Mouse (Mus musculus) spleen, adult 12 weeks (tissue): ENCODE data around the gene Dgkh.
A peak's percentile ranks its signal among the peaks of the same experiment; 100 is the strongest.
"Not testable (repeated sequence)": the region's sequence is repeated elsewhere in the genome, so short reads cannot be mapped to it uniquely, and the experiment has no call there.

Experiments
- DNase-seq: peaks from one replicate; pipeline ENCODE4 v3.0.0; 2022; ENCODE audit warnings: low spot score

The Dgkh gene

GRCm38 (mm10) chr14:78732617-78733312 is at the start of gene Dgkh:
TSS of gene Dgkh (minus strand) at chr14:78732776.
- peak; percentile 25 for DNase-seq

DNA sequence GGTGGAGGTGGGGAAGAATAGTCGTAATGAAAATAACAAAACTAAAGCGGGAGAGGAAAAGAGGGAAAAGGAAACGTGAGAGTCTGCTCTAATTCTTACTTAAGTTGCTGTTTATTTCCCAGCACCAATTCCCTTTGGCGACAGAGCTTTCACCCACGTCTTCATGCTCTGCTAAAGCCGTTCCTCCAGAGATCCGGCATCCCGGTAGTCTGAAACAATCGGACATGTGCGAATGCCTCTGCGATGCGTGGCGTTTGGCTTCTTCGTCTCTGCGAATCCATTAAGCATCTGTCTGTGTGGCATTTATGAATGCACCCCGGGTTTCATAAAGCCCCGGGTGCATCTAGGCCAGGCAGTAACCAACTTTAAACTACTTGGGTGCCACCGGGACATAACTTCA is 44.6 kb upstream of the Dgkh start:
- DNase-seq = no peak

DNA sequence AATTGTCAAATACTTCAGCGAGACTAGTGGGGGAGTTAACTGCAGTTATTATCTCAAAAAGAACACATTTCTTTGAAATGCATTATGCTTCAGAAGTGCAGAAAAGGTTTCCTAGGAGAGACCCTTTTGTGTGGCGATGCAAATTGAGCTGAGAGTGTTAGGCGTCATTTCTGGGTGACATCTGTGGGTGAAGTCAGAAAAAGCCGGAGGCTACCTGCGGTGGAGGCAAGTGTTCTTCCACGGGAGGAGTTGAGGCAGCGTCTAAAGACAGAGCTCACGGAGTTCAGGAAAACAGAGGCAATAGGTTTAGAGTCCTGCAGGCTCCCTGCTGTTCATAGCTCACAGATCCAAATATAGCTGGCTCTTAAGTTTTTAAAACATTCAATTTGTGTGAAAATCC is 44.1 kb upstream of the Dgkh start:
- no peak for DNase-seq

- no peak for DNase-seq
These were observed 43.1 kb upstream of the Dgkh start for GRCm38 (mm10) chr14:78775699-78776098.

GRCm38 (mm10) chr14:78775226-78775625 is 42.6 kb upstream of the Dgkh start:
- no peak for DNase-seq

DNA sequence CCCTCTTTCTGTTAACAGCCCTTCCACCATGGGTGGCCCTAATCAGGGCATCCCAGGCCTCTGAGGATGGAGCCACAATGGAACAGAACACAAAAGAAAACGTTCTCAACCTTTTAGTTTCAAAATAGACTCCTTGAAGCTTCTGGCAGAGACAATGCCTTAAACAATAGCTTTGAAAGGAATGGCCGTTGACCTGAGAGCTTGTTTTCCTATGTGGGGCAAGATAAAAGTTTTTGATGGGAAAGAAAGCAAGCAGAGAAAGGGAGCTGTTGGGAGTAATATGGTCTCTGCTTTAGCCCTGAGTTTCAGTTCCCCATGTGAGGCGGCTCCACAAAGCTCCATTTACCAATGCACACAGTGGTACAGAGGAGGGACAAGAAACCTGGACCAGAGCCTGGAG is 37.9 kb upstream of the Dgkh start:
- DNase-seq = no peak

- no peak for DNase-seq
These were observed 28.5 kb upstream of the Dgkh start for GRCm38 (mm10) chr14:78761064-78761463.

- DNase-seq = no peak
These were observed 26.9 kb upstream of the Dgkh start for GRCm38 (mm10) chr14:78759491-78759890.

- no peak for DNase-seq
These were observed 22.7 kb upstream of the Dgkh start for GRCm38 (mm10) chr14:78755316-78755715.

DNA sequence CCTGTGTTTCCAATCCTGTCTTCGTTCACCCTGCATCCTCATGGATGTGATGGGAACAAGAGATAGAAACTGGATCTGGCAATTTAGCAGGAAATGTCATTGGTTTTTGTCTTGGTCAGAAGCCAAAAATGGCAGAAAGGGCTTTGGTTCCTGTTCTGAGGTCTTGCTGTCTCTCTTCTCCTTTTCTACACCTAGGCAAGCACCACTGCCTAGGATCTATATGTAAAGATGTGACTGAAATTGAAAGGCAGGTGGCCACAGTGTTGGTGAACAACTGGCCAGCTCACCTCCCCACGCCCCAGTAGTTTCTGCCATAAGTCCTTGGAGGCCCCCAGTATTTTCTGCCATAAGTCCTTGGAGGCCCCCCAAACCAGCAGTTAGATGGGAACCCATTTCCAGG is 16.1 kb upstream of the Dgkh start:
- no peak for DNase-seq

DNA sequence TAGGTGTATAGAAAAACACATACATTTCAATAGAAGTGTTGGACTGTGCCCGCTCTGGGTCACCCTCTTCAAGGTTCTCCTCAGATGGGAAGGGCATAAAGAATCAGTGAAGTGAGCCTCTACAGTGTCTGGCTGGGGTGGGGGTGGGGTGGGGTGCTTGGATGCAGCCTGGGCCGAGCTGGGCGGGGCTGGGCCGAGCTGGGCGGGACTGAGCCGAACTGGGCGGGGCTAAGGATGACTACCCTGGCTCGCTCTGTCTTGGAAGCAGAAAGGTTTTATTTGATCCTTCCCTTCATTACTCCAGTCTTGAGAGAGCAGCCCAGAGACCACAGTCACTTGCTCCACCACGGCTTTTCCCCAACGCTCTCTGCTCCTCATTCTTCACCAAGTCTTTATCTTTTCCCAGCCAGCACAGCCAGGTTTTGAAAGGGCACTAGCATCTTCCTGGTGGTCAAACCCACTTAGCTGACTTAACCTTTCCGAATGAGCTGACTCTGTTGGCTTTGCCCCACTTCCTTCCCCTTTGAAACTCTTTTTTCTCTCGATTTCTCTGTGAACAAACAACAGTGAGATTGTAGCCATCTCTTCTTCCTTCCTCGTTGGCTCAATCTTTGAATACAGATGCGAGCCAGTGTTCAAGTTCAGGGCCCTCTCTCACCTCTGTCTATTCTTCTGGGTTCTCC is 15.5 kb upstream of the Dgkh start:
- no peak for DNase-seq

- no peak for DNase-seq
These were observed 14.9 kb upstream of the Dgkh start for GRCm38 (mm10) chr14:78747454-78747853.

DNA sequence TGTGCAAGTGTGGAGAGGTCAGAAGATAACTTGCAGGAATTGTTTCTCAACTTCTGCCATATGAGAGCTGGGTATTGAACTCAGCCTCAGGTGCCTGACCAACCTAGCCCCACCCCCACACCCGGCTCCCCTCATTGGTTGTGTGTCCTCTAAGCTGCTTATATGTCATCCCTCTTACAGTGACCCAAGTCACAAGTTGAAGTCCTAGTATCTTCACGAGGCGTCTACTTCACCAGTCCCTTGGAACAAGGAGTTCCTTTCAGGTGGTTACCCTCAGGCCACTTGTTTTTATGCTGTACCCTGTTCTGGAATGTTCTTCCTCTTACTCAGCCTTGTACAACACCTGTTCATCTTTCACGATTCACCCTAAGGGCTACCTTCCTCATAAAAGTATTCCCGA is 2.0 kb upstream of the Dgkh start:
- DNase-seq = no peak

DNA sequence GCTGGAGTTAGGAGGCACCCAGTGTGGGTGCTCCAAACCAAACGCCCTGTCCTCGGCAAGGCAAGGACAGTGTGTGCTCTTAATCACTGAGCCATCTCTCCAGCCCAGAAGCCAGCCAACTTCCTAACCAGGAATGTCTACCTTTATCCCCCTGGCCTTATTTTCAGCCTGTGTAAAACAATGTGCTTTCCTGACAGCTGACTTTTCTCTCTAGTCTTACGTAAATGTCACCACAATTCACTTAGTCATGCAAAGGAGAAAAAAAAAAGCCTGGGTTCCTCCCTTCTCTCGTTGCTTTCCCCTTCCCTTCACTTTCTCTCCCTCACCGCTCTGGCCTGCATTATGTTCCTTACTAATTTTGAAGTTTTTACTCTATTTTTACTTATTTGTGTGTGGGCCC is 1.6 kb upstream of the Dgkh start:
- not testable (repeated sequence) for DNase-seq

GRCm38 (mm10) chr14:78733366-78734076 is 945 bp upstream of the Dgkh start:
- DNase-seq = no peak

DNA sequence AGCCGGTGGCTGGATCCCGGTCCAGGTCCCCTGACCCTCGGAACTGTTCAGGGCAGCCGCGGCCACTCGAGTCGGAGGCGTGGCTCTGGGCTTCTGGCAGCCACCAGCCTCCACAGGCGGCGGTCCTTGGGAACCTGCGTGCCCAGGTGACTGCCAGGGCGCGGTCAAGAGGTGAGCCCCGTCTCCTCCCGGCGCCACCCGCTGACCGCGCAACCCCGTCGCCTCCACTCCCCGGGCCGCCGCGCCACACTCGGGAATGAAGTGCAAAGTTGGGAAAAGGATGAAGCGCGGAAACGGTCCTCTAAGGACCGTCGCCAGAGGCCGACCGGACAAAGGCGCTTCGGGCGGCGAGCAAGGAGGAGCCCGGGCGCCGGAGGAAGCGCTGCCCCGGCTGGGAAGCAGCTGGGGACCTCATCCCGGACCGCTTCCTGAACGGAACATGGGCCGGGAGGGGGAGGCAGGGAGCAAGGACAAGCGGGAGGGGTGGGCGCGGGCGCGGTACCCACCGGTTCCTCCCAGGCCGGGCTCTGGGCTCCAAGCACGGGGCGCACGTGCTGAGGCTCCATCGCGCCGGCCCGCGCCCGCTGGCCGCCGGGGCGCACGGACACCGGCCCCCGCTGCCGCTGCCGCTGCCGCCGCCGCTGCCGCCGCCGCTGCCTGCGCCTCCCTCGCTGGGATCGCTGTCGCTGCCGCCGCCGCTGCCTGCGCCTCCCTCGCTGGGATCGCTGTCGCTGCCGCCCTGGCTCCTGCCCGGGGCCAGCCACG is 542 bp downstream of the Dgkh start:
- DNase-seq = no peak

DNA sequence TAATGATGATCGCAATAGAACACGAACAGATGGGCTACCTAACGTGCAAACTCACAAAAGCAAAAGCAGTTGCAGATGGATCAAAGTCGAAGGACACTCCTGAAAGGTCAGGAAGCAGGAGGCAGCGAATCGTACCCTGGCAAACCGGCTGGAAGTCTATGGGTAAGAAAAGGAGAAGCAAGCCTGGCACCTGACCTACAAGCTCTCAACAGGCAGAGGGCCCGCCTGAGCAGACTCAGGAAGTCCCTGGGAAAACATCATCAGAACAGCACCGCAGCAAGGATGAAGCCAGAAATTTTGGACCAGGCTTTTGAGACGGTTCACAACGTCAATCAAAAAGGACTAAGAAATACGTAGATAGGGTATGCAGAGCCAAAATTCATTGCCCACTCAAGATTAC is 1.3 kb downstream of the Dgkh start:
- DNase-seq = no peak

GRCm38 (mm10) chr14:78725976-78726375 is 6.6 kb downstream of the Dgkh start:
- DNase-seq = no peak

DNA sequence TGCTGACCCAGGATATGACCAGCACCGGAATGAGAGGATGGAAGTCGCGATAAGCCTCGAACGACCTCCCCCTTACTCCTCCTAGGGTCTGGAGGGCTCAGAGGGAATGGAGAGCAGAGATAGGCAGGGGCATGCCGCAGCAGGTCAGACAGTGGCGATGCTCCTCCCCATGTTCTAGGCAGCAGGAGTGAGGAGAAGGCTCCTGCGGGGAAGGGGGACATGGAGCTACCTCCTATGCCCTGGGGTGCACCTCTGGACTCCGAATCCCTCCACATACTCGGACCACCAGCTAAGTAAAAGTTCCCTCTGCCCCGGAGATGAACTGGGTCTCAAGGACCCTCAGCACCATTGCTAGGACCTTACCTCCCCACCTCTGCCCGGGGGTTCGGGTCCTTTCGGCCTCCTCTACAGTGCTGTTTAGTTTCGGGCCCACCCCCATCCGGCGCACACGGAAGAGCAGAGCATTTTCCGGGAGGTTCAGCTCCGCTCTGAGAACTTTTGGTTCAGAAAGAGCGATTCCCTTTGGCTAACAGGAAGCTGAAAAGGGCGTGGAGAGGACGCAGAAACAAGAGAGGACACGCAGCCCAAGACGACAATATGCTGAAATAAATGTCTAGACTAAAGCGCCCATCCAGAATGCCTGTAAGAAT is 7.1 kb downstream of the Dgkh start:
- DNase-seq = no peak

DNA sequence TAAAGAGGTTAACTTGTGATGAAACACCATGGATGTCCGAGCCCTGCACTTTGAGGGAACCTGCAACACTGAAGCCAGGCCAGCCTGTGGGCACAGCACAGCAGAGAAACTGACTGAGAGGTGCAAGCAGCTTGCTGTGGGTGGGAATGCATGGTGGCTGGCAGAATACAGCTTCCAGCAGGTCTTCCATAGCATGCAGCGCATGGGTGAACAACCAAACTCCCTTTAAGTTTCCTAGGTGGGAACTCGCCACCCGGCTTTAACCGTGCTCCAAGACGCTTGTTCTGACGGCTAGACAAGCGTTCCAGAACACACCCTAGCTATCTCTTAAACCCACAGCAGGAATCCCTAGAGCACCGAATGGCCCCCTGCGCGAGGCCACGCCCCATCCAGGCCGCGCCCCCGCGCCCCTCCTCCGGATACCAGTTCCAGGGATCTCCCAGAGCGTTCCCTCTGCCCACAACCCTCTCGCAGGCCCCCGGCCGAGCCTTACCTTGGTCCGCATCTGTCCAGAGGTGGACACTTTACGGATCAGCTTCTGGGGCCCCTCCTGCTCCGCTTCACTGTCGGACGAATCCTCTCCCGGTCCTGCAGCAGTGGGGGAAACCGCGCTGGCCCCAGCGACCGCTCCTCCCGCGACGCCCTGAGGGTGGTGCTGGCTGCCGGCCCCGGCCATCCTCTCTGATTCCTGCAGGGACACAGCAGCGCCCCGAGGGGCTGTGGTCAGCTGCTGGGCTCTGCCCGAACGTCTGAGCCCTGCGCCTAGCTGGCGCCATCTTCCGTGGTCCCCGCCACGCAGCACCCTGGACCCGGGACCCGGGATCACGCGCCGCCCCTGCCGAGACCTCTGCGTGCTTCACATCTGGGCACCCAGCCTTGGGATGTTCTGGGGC is 7.9 kb downstream of the Dgkh start:
- no peak for DNase-seq

- not testable (repeated sequence) for DNase-seq
These were observed 8.9 kb downstream of the Dgkh start for GRCm38 (mm10) chr14:78723655-78724054.
